Mouse (Mus musculus) embryonic facial prominence, embryonic 15.5 days (tissue): ENCODE measurements around the gene Mapk8ip1. TPM values are rescaled to one million over a fixed set of nuclear protein-coding genes. Genes with fewer than 3 reads are reported as not detected.

Experiments used
- ATAC-seq: fragments of 200-750 bp; cut with Nextera tagmentation; 2 replicates; pipeline ENCODE4 v1.8.0; 2017; ENCODE audit warnings: low read depth, moderate TSS enrichment; ENCODE audit not compliant: insufficient number of reproducible peaks, low FRiP score, low TSS enrichment
- H3K27ac ChIP-seq: fragments of 300-500 bp; sonication (generic); replicated peaks from 2 replicates; pipeline ENCODE4 v1.5.1; 2015; ENCODE audit warnings: mild to moderate bottlenecking, inconsistent platforms
- H3K27me3 ChIP-seq: fragments of 300-500 bp; sonication (generic); 2 replicates; pipeline ENCODE4 v1.6.1; 2015; ENCODE audit warnings: inconsistent platforms
- H3K36me3 ChIP-seq: fragments of 300-500 bp; sonication (generic); 2 replicates; pipeline ENCODE4 v1.6.1; 2015; ENCODE audit warnings: mild to moderate bottlenecking, inconsistent platforms
- H3K4me1 ChIP-seq: fragments of 300-500 bp; sonication (generic); 2 replicates; pipeline ENCODE4 v1.6.1; 2015; ENCODE audit warnings: inconsistent platforms
- H3K4me2 ChIP-seq: fragments of 300-500 bp; sonication (generic); replicated peaks from 2 replicates; pipeline ENCODE4 v1.6.1; 2015; ENCODE audit warnings: mild to moderate bottlenecking, inconsistent platforms
- H3K4me3 ChIP-seq: fragments of 300-500 bp; sonication (generic); replicated peaks from 2 replicates; pipeline ENCODE4 v1.5.1; 2015; ENCODE audit warnings: mild to moderate bottlenecking, inconsistent platforms
- H3K9ac ChIP-seq: fragments of 300-500 bp; sonication (generic); 2 replicates; pipeline ENCODE4 v1.6.1; 2015; ENCODE audit warnings: inconsistent platforms
- H3K9me3 ChIP-seq: fragments of 300-500 bp; sonication (generic); replicated peaks from 2 replicates; pipeline ENCODE4 v1.6.1; 2016; ENCODE audit warnings: inconsistent platforms
- WGBS: fragments of 180-500 bp; shearing (Covaris S2); methylation state at CpG from one replicate; pipeline ENCODE4 v1.1.7; 2015; 5-methylcytosine and 5-hydroxymethylcytosine counted together
- polyA plus RNA-seq: library from polyadenylated mRNA; unstranded; fragments of >200 nt; fragmentation: Nextera tagmentation; extraction: Ambion mirVana; gene quantifications from 2 replicates; pipeline ENCODE4 v1.2.1, GENCODE M21; 2015

The Mapk8ip1 gene
- polyA plus RNA-seq, 1 experiment from 2014 or later = 34.0 TPM

- peak overlapping the region; percentile 78 for H3K27ac ChIP-seq
- H3K9ac ChIP-seq = peak overlapping the region; percentile 68
- peaks cover 54% of the 10 kb centered on the region for H3K4me1 ChIP-seq
- H3K27me3 ChIP-seq = no peaks in the 10 kb centered on the region
- no peaks in the 10 kb centered on the region for H3K9me3 ChIP-seq
- peak overlapping the region; percentile 70 for H3K4me3 ChIP-seq
- peaks cover 31% of the 10 kb centered on the region for H3K36me3 ChIP-seq
- ATAC-seq = peak; percentile 86
- peak overlapping the region; percentile 83 for H3K4me2 ChIP-seq
- WGBS = under 1% methylated on average over 59 of the region's 62 CpGs
These were observed 12.0 kb downstream of the Mapk8ip1 start for GRCm38 (mm10) chr2:92388891-92389641.

GRCm38 (mm10) chr2:92388081-92388517 lies 13.0 kb downstream of the Mapk8ip1 start:
- no peaks in the 10 kb centered on the region for H3K9me3 ChIP-seq
- H3K9ac ChIP-seq = peak overlapping the region; percentile 15; the same call in 1 of the 2 replicates
- no peak for ATAC-seq
- peak overlapping the region; percentile 83 for H3K4me2 ChIP-seq
- no peaks in the 10 kb centered on the region for H3K27me3 ChIP-seq
- no peak overlapping the region for H3K27ac ChIP-seq
- WGBS = 44% methylated on average over 3 of the region's 3 CpGs
- peaks cover 53% of the 10 kb centered on the region for H3K4me1 ChIP-seq
- peak overlapping the region; percentile 70 for H3K4me3 ChIP-seq
- H3K36me3 ChIP-seq = peaks cover 41% of the 10 kb centered on the region

GRCm38 (mm10) chr2:92387646-92388045 lies 13.4 kb downstream of the Mapk8ip1 start:
- Histone ChIP-seq H3K36me3 (peaks cover 45% of the 10 kb centered on the region), H3K9me3 (no peaks in the 10 kb centered on the region), H3K4me2 (no peak overlapping the region), H3K4me3 (no peak overlapping the region), H3K9ac (no peak overlapping the region), H3K27me3 (no peaks in the 10 kb centered on the region), H3K27ac (no peak overlapping the region), H3K4me1 (peaks cover 49% of the 10 kb centered on the region)
- no peak for ATAC-seq
- WGBS = 72% methylated on average over 4 of the region's 4 CpGs

- H3K9me3 ChIP-seq = no peaks in the 10 kb centered on the region
- H3K4me3 ChIP-seq = no peak overlapping the region
- WGBS = 89% methylated on average over 30 of the region's 30 CpGs
- peaks cover 42% of the 10 kb centered on the region for H3K4me1 ChIP-seq
- H3K27me3 ChIP-seq = no peaks in the 10 kb centered on the region
- H3K9ac ChIP-seq = no peak overlapping the region
- H3K36me3 ChIP-seq = peaks cover 52% of the 10 kb centered on the region
- no peak overlapping the region for H3K4me2 ChIP-seq
- H3K27ac ChIP-seq = no peak overlapping the region
- no peak for ATAC-seq
These were observed 14.1 kb downstream of the Mapk8ip1 start for GRCm38 (mm10) chr2:92386821-92387570.

DNA sequence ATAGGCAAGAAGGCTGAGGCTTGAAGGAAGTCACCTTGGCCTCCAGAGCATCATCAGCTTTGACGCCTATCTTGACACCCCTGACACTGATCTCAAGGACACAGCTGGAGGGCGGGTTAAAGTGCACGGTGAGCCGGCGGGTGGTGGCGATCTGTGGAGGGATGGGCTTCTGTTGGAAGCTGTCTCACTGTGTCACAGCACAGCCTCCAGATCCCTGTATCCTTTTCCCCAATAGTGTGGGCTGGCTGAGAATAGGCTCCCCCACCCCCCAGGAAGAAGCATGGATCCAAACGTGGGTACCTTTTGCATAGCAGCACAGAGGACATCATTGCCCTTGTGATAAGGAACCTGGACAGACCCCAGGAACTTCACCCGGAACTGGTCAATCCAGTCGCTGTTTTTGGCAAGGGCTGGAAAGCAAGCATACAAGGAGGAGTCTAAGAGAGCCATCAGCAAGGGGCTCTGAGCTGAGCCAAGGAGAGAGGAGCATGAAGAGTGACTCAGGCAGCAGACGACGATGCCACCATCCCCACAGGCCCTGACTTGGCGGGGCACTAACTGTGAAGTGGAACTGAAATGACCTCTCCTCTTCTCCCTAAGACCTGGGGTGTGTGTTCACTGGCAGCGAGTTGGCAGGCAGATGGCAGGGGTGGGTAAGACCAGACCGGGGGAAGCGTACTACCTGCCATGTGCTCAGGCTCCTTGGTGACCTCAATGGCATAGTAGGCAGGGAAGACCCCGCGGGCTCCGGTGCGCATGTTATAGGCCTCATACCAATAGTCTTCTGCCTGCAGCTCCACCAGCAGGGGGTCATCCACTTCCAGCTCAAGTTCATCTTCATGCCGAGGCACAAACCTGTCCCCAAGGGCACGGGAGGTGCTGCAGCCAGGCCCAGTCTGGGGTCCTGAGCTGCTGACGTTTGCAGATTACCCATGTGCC lies 15.7 kb downstream of the Mapk8ip1 start:
- Histone ChIP-seq H3K36me3 (peaks cover 65% of the 10 kb centered on the region), H3K4me2 (no peak overlapping the region), H3K4me3 (no peak overlapping the region), H3K27ac (no peak overlapping the region), H3K9ac (no peak overlapping the region), H3K4me1 (peaks cover 28% of the 10 kb centered on the region), H3K9me3 (no peaks in the 10 kb centered on the region), H3K27me3 (no peaks in the 10 kb centered on the region)
- ATAC-seq = no peak
- 83% methylated on average over 22 of the region's 22 CpGs for WGBS

DNA sequence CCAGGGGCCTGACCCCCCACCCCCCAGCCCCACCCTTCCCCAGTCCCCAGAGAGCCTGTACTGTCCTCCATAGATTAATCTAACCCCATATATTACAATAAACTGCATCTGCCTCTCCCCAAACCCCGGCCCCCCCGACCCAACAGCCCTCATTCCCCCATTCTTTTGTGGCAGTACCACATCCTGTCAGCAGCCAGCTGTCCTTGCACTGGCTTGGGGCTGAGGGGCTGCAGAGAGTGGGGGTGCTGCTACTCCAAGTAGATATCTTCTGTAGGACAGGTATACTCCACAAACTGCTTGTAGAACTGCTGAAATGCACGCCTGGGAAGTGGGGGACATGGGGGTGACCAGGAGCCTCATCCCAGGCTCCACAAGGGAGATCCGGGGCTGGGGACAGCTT lies 17.0 kb downstream of the Mapk8ip1 start:
- peaks cover 17% of the 10 kb centered on the region for H3K4me1 ChIP-seq
- ATAC-seq = no peak
- no peak overlapping the region for H3K4me2 ChIP-seq
- peaks cover 78% of the 10 kb centered on the region for H3K36me3 ChIP-seq
- no peaks in the 10 kb centered on the region for H3K27me3 ChIP-seq
- WGBS = 78% methylated on average over 4 of the region's 4 CpGs
- no peak overlapping the region for H3K9ac ChIP-seq
- no peak overlapping the region for H3K27ac ChIP-seq
- no peak overlapping the region for H3K4me3 ChIP-seq
- H3K9me3 ChIP-seq = no peaks in the 10 kb centered on the region

- peaks cover 91% of the 10 kb centered on the region for H3K36me3 ChIP-seq
- 85% methylated on average over 4 of the region's 4 CpGs for WGBS
- no peak overlapping the region for H3K27ac ChIP-seq
- no peak overlapping the region for H3K4me3 ChIP-seq
- no peak overlapping the region for H3K9ac ChIP-seq
- ATAC-seq = no peak
- H3K4me2 ChIP-seq = no peak overlapping the region
- H3K27me3 ChIP-seq = no peaks in the 10 kb centered on the region
- H3K9me3 ChIP-seq = no peaks in the 10 kb centered on the region
- peaks cover 5% of the 10 kb centered on the region for H3K4me1 ChIP-seq
These were observed 18.3 kb downstream of the Mapk8ip1 start for GRCm38 (mm10) chr2:92382759-92383158.

GRCm38 (mm10) chr2:92381901-92382588 lies 19.0 kb downstream of the Mapk8ip1 start, which contains the start of gene 1700029I15Rik:
TSS of gene 1700029I15Rik (plus strand) at chr2:92382538.
- peaks cover 95% of the 10 kb centered on the region for H3K36me3 ChIP-seq
- H3K9me3 ChIP-seq = no peaks in the 10 kb centered on the region
- no peak for ATAC-seq
- no peaks in the 10 kb centered on the region for H3K27me3 ChIP-seq
- H3K4me3 ChIP-seq = no peak within 1 kb of the TSS
- H3K4me1 ChIP-seq = no peaks in the 10 kb centered on the region
- H3K27ac ChIP-seq = no peak within 1 kb of the TSS
- H3K4me2 ChIP-seq = no peak within 1 kb of the TSS
- H3K9ac ChIP-seq = no peak within 1 kb of the TSS
- 85% methylated on average over 5 of the region's 5 CpGs for WGBS

GRCm38 (mm10) chr2:92381161-92381560 lies 19.9 kb downstream of the Mapk8ip1 start:
- Histone ChIP-seq H3K9ac (no peak overlapping the region), H3K4me2 (no peak overlapping the region), H3K9me3 (no peaks in the 10 kb centered on the region), H3K4me3 (no peak overlapping the region), H3K27ac (no peak overlapping the region), H3K36me3 (peaks cover 87% of the 10 kb centered on the region), H3K4me1 (peaks cover 4% of the 10 kb centered on the region), H3K27me3 (no peaks in the 10 kb centered on the region)
- 81% methylated on average over 5 of the region's 5 CpGs for WGBS
- ATAC-seq = no peak

GRCm38 (mm10) chr2:92380495-92381050 lies 20.5 kb downstream of the Mapk8ip1 start:
- peak; percentile 8; the same call in 1 of the 2 replicates for ATAC-seq
- 75% methylated on average over 6 of the region's 6 CpGs for WGBS
- H3K36me3 ChIP-seq = peaks cover 81% of the 10 kb centered on the region

More at GRCm38 (mm10) chr2:92380495-92381050, 20.5 kb downstream of the Mapk8ip1 start:
- H3K27me3 ChIP-seq = no peaks in the 10 kb centered on the region
- H3K9me3 ChIP-seq = no peaks in the 10 kb centered on the region
- H3K27ac ChIP-seq = no peak overlapping the region; the same call in 1 of the 2 replicates
- peaks cover 10% of the 10 kb centered on the region for H3K4me1 ChIP-seq
- H3K4me3 ChIP-seq = no peak overlapping the region
- H3K4me2 ChIP-seq = no peak overlapping the region
- no peak overlapping the region for H3K9ac ChIP-seq
